ENCODE assay signal across 8 mouse cellular contexts in the genomic region with DNA sequence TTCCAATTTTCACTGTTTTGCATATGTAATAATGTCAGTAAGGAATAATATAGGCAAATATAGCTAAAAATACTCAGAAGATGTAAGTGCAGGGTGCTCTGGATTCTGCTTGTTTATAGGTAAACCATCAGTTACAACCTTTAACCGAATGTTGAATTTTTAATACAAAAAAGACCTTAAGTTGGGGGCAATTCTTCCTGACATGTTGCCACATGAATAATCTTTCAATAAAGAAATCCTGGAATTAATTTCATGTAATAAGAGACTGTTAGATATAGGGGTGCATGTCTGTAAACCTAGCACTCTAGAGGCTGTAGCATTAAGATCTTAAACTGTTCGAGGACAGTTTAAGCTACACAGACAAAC. TPM values are rescaled to one million over a fixed set of nuclear protein-coding genes. Genes with fewer than 3 reads are reported as not detected.
A peak's percentile ranks its signal among the peaks of the same experiment; 100 is the strongest.
DNase-seq lines count a peak whose midpoint lies in the region; ATAC-seq lines count a peak whose summit lies in the region.

No protein-coding gene starts in this region.

- peak overlapping the region; percentile 70 for H3K4me3 ChIP-seq in kidney, embryonic 15.5 days (replicated peaks)
- H3K4me3 ChIP-seq in embryonic facial prominence, embryonic 11.5 days (ENCODE audit: low read depth, low read length): peak overlapping the region; percentile 79
- peak overlapping the region; percentile 97 for H3K4me3 ChIP-seq in hindbrain, embryonic 15.5 days
- peak overlapping the region; percentile 96 for H3K4me3 ChIP-seq in midbrain, embryonic 13.5 days (replicated peaks)

- H3K27me3 ChIP-seq in kidney, embryonic 15.5 days: no peaks in the 10 kb centered on the region
- H3K27me3 ChIP-seq in embryonic facial prominence, embryonic 11.5 days (ENCODE audit: control insufficient read depth, insufficient read depth, low read length): no peaks in the 10 kb centered on the region
- H3K27me3 ChIP-seq in hindbrain, embryonic 15.5 days: no peaks in the 10 kb centered on the region
- no peaks in the 10 kb centered on the region for H3K27me3 ChIP-seq in midbrain, embryonic 13.5 days

- no peak for ATAC-seq in kidney, embryonic 15.5 days (replicated peaks; ENCODE audit: low FRiP score)
- ATAC-seq in embryonic facial prominence, embryonic 11.5 days (replicated peaks; ENCODE audit: insufficient number of reproducible peaks, low FRiP score, low TSS enrichment, low read depth): no peak
- no peak for ATAC-seq in hindbrain, embryonic 15.5 days (ENCODE audit: low FRiP score, low read depth)
- 0 out of 2 replicates have a peak, but pooled peaks have one; percentile 2 for ATAC-seq in midbrain, embryonic 13.5 days

- DNase-seq in kidney, postnatal 10 days: no peak
- DNase-seq in embryonic facial prominence, embryonic 11.5 days (ENCODE audit: low spot score): no peak
- no peak for DNase-seq in urinary bladder, adult 2 months (ENCODE audit: low spot score)
- DNase-seq in thymus, postnatal 36 days: no peak
- no peak for DNase-seq in left cerebral cortex, adult 9 months (ENCODE audit: low spot score in 2 of 2)

- WGBS in kidney, embryonic 15.5 days: 39% methylated on average over 2 of the region's 2 CpGs
- 40% methylated on average over 2 of the region's 2 CpGs for WGBS in embryonic facial prominence, embryonic 11.5 days
- WGBS in hindbrain, embryonic 15.5 days: 34% methylated on average over 2 of the region's 2 CpGs
- WGBS in midbrain, embryonic 13.5 days: 36% methylated on average over 2 of the region's 2 CpGs

- no peak overlapping the region for H3K9ac ChIP-seq in kidney, embryonic 15.5 days
- no peak overlapping the region for H3K9ac ChIP-seq in embryonic facial prominence, embryonic 11.5 days (replicated peaks; ENCODE audit: low read length)
- H3K9ac ChIP-seq in hindbrain, embryonic 15.5 days: peak overlapping the region; percentile 98
- peak overlapping the region; percentile 96 for H3K9ac ChIP-seq in midbrain, embryonic 13.5 days (replicated peaks)

- no peaks in the 10 kb centered on the region for H3K9me3 ChIP-seq in kidney, embryonic 15.5 days (replicated peaks)
- H3K9me3 ChIP-seq in embryonic facial prominence, embryonic 11.5 days (replicated peaks; ENCODE audit: control insufficient read depth, low read length): no peaks in the 10 kb centered on the region
- no peaks in the 10 kb centered on the region for H3K9me3 ChIP-seq in hindbrain, embryonic 15.5 days
- no peaks in the 10 kb centered on the region for H3K9me3 ChIP-seq in midbrain, embryonic 13.5 days

- peak overlapping the region; percentile 91 for H3K4me2 ChIP-seq in kidney, embryonic 15.5 days
- H3K4me2 ChIP-seq in embryonic facial prominence, embryonic 11.5 days (ENCODE audit: low read depth, low read length): peak overlapping the region; percentile 95; the same call in 1 of the 2 replicates
- H3K4me2 ChIP-seq in hindbrain, embryonic 15.5 days: peak overlapping the region; percentile 57
- H3K4me2 ChIP-seq in midbrain, embryonic 13.5 days (replicated peaks): peak overlapping the region; percentile 71

- H3K36me3 ChIP-seq in kidney, embryonic 15.5 days: no peaks in the 10 kb centered on the region
- no peaks in the 10 kb centered on the region for H3K36me3 ChIP-seq in embryonic facial prominence, embryonic 11.5 days (replicated peaks; ENCODE audit: control insufficient read depth, insufficient read depth, low read depth, low read length)
- no peaks in the 10 kb centered on the region for H3K36me3 ChIP-seq in hindbrain, embryonic 15.5 days
- no peaks in the 10 kb centered on the region for H3K36me3 ChIP-seq in midbrain, embryonic 13.5 days

- H3K27ac ChIP-seq in kidney, embryonic 15.5 days: peak overlapping the region; percentile 96; the same call in 1 of the 2 replicates
- H3K27ac ChIP-seq in embryonic facial prominence, embryonic 11.5 days (replicated peaks; ENCODE audit: low read depth, low read length): no peak overlapping the region
- peak overlapping the region; percentile 98; the same call in 1 of the 2 replicates for H3K27ac ChIP-seq in hindbrain, embryonic 15.5 days (replicated peaks)
- no peak overlapping the region for H3K27ac ChIP-seq in midbrain, embryonic 13.5 days

- H3K4me1 ChIP-seq in kidney, embryonic 15.5 days: peaks cover 34% of the 10 kb centered on the region
- no peaks in the 10 kb centered on the region for H3K4me1 ChIP-seq in embryonic facial prominence, embryonic 11.5 days (ENCODE audit: control insufficient read depth, insufficient read depth, low read length)
- peaks cover 44% of the 10 kb centered on the region for H3K4me1 ChIP-seq in hindbrain, embryonic 15.5 days (replicated peaks)
- peaks cover 42% of the 10 kb centered on the region for H3K4me1 ChIP-seq in midbrain, embryonic 13.5 days (replicated peaks)

RNA-seq across cellular contexts. Expression of gene Gm10642, which starts 0.3 kb away (rescaled TPM):
- polyA plus RNA-seq in kidney, embryonic 15.5 days (2015; fragmentation: Nextera tagmentation; extraction: Ambion mirVana): 0.10 and 0.57 TPM in 2 replicates
- 0.14 and 0.21 TPM in 2 replicates for polyA plus RNA-seq in embryonic facial prominence, embryonic 11.5 days (2014; fragmentation: Nextera tagmentation; extraction: Ambion mirVana)
- polyA plus RNA-seq in hindbrain, embryonic 15.5 days (2015; fragmentation: Nextera tagmentation; extraction: Ambion mirVana): 0.64 and 1.0 TPM in 2 replicates
- polyA plus RNA-seq in midbrain, embryonic 13.5 days (2015; fragmentation: Nextera tagmentation; extraction: Ambion mirVana): 0.49 and 0.62 TPM in 2 replicates
- polyA plus RNA-seq in urinary bladder, adult 2 months (2012; rRNA removed): 1.5 and 1.7 TPM in 2 replicates

RNA-seq across cellular contexts. Expression of gene Mindy2, which starts 1.2 kb away (rescaled TPM):
- 10.2 and 11.4 TPM in 2 replicates for polyA plus RNA-seq in kidney, embryonic 15.5 days (2015; fragmentation: Nextera tagmentation; extraction: Ambion mirVana)
- 6.5 and 7.8 TPM in 2 replicates for polyA plus RNA-seq in embryonic facial prominence, embryonic 11.5 days (2014; fragmentation: Nextera tagmentation; extraction: Ambion mirVana)
- 26.7 and 28.0 TPM in 2 replicates for polyA plus RNA-seq in hindbrain, embryonic 15.5 days (2015; fragmentation: Nextera tagmentation; extraction: Ambion mirVana)
- 15.9 and 19.0 TPM in 2 replicates for polyA plus RNA-seq in midbrain, embryonic 13.5 days (2015; fragmentation: Nextera tagmentation; extraction: Ambion mirVana)
- polyA plus RNA-seq in urinary bladder, adult 2 months (2012; rRNA removed): 16.0 and 16.5 TPM in 2 replicates

RNA-seq across cellular contexts. Expression of gene Adam10, which starts 23.1 kb away (rescaled TPM):
- polyA plus RNA-seq in kidney, embryonic 15.5 days (2015; fragmentation: Nextera tagmentation; extraction: Ambion mirVana): 88.3 and 92.2 TPM in 2 replicates
- 62.9 and 70.3 TPM in 2 replicates for polyA plus RNA-seq in embryonic facial prominence, embryonic 11.5 days (2014; fragmentation: Nextera tagmentation; extraction: Ambion mirVana)
- 54.9 and 55.3 TPM in 2 replicates for polyA plus RNA-seq in hindbrain, embryonic 15.5 days (2015; fragmentation: Nextera tagmentation; extraction: Ambion mirVana)
- 68.5 and 69.9 TPM in 2 replicates for polyA plus RNA-seq in midbrain, embryonic 13.5 days (2015; fragmentation: Nextera tagmentation; extraction: Ambion mirVana)
- polyA plus RNA-seq in urinary bladder, adult 2 months (2012; rRNA removed): 57.7 and 63.5 TPM in 2 replicates

Comparison
In these comparisons a context has a peak if more than half of its experiments do, and no peak if none do; other contexts are left out.
1. H3K27ac ChIP-seq: peak in kidney, embryonic 15.5 days (single experiment) and hindbrain, embryonic 15.5 days (single experiment); none in embryonic facial prominence, embryonic 11.5 days (single experiment) and midbrain, embryonic 13.5 days (single experiment).
2. H3K9ac ChIP-seq: peak in hindbrain, embryonic 15.5 days (single experiment) and midbrain, embryonic 13.5 days (single experiment); none in kidney, embryonic 15.5 days (single experiment) and embryonic facial prominence, embryonic 11.5 days (single experiment).
3. Peak in every context shown above with its lines, with median percentiles within 50 percentile points of each other: H3K4me2 ChIP-seq and H3K4me3 ChIP-seq.